Mouse (Mus musculus): ENCODE data around the gene Akap8.

The Akap8 gene

GRCm38 (mm10) chr17:32320597-32321389, at the start of gene Akap8:
TSS of gene Akap8 (minus strand) at chr17:32321238.
- DNase-seq (ENCODE audit: low spot score), result peak; percentile 99

- DNase-seq (ENCODE audit: low spot score), result no peak
Observed at GRCm38 (mm10) chr17:32368991-32369578, 48.0 kb upstream of the Akap8 start.

- no peak for DNase-seq (ENCODE audit: low spot score)
Observed at GRCm38 (mm10) chr17:32367706-32368105, 46.7 kb upstream of the Akap8 start.

DNA sequence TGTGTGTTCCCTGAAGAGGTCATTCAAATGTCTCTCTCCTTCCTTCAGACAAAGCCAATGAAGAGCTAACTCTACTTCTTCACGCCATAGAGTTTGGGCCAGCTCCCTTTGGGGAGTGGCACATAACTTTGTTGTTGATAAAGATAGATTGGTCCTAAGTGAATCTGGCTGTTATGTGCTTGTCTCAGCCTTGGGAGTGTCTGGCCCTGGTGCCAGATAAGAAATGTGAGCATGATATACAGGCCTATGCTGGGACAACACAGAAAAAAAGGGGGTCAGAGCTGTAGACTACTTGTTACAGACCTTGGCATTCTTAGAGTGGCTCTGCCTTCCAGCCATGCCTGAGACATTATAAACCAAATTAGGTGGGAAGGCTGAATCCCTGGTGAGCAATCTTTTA, 44.3 kb upstream of the Akap8 start:
- DNase-seq (ENCODE audit: low spot score), result no peak

DNA sequence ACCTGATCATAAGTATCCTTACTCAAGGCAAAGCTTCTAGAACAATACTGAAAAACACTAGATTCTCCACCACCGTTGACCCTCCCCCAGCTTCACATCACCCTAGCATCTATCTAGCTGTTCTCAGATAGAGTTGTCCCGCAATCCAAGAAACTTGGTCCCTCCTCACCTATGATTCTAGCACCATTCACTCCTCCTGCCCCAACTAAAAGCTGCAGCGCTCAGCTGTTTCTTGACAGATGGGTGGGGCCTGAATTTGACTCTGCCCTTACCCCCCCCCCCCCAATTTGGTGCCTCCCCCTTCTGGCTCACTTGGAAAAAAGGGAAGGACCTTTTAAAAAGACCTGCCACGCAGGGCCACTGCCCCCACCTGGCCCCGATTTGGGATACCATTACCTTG, 43.8 kb upstream of the Akap8 start:
- DNase-seq (ENCODE audit: low spot score), result no peak

- DNase-seq (ENCODE audit: low spot score), result peak; percentile 82
Observed at GRCm38 (mm10) chr17:32364331-32364730, 43.3 kb upstream of the Akap8 start.

- no peak for DNase-seq (ENCODE audit: low spot score)
Observed at GRCm38 (mm10) chr17:32363821-32364301, 42.8 kb upstream of the Akap8 start.

DNA sequence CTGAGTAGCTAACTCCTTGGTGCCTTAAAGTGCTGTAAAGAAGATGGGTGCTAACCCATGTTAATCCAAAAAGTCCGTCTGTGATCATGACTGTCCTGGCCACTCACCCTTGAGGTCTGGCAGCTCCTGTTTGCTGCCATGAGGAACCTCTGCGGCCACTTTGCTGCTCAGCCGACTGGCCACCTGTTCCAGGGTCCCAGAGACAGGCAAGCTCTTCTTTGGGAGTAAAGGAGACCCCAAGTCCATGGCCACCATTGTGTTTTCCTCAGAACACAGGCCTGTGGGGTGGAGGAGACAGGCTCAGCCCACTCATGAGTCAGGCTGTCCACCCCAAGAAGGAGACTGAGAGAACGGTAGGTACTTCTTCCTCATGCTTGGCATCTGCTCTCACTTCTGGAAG, 41.6 kb upstream of the Akap8 start:
- DNase-seq (ENCODE audit: low spot score), result no peak

DNA sequence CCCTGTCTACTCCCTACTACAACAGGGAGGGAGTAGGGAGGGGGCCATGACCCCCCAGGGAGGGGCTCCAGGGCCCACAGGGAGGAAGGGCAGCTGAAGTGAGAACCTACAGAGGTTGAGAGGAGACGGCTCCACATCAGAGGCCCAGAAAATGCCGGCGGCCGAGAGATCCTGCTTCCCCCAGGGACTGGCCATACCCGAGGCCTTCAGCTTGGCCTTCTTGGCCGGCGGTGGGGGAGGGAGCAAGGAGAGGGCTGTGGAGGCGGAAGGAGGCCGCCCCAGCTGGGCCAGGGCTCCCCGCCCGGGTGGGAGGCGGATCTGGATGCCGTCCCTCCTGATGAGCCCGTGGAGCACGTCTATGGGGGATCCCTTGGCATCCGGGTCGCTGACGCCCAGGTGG, 38.9 kb upstream of the Akap8 start:
- no peak for DNase-seq (ENCODE audit: low spot score)

DNA sequence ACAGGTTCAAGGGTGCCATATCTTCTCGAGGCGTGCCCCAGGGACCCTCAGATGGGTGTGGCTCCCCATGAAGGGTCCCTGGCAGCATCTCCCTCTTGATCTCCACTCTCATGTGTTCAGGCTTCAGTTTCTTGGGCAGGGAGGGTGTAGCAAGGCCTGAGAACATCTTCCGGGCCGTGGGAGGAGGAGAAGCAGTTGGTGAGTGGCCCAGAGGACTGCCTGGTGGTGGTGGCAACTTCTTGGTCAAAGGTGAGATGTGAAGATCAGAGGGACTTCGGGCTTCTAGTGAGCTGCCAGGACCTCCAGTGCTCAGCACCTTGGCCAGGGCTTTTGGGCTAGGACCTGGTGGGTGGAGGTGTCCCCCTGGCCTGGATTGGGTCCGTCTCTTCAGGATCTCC, 37.9 kb upstream of the Akap8 start:
- DNase-seq (ENCODE audit: low spot score), result no peak

DNA sequence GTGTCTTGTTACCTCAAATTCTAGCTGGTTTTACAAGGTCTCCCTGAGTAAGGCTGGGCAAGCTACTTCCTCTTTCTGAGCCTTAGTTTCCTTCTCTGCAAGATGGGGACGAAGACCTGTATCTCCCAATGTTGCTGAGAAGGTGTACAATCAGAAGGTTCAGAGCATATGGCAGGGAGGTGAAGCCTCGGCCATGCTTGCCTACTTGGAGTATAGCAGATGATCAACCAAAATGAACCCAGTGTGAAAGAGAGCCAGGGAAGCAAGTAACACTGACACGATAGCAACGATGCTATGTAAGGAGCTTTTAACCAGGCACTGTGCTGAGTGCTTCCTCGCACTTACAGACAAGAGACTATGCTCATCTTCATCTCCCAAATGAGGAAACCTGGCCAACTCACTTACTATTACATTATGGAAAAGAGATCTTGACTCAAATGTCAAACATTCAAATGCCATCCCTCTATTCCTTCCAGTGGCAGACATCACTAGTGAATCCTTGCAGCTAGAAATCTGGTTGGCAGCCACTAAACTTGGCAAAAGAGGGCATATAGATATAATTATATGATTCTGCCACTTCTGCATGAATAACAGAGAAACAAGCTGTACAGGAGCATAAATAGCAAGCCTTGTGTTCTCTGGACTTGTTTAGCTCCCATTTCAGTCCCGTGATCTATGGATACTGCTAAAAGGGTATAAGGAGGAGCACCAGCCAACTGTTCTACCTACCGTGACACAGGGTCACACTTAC, 37.3 kb upstream of the Akap8 start:
- DNase-seq (ENCODE audit: low spot score), result no peak

GRCm38 (mm10) chr17:32356766-32357760, 36.0 kb upstream of the Akap8 start:
- no peak for DNase-seq (ENCODE audit: low spot score)

DNA sequence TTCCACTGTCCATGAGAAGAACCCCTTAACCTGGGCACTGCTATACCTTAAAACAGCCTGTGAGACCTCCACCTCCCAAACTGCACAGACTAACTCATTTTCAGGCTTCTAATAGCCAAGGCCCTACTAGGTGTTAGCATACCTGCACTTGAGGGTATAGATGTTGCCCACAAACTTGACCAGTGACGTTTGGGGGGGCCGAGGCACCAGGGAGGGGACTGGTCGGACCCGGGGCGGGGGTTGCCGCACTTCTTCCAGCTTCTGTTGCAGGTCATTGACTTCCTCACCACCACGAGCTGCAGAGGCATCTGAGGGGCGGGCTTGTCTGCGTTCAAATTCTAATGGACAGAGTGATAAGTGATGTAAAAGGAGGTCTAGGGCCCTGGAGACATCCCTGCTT, 35.2 kb upstream of the Akap8 start:
- DNase-seq (ENCODE audit: low spot score), result no peak

GRCm38 (mm10) chr17:32355031-32355430, 34.0 kb upstream of the Akap8 start:
- no peak for DNase-seq (ENCODE audit: low spot score)

DNA sequence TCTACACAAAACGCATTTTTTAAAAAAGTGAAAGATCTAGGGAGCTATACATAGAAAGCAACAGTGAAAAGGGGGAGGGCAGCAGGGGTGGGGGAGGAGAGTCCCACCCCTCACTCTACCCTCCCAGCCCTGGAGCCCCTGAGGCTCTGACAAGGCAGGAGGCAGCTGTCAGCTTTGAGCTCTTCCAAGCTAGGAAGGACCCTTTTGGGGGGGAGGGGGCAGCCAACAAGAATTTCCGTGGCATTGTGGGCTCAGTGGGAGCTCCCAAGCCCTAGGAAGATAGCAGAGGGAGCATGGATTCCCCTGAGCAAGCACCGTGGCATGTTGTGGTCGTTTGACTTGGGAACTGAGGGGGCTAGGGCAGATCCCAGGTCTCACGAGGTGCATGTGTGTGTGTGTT, 33.2 kb upstream of the Akap8 start:
- DNase-seq (ENCODE audit: low spot score), result no peak

DNA sequence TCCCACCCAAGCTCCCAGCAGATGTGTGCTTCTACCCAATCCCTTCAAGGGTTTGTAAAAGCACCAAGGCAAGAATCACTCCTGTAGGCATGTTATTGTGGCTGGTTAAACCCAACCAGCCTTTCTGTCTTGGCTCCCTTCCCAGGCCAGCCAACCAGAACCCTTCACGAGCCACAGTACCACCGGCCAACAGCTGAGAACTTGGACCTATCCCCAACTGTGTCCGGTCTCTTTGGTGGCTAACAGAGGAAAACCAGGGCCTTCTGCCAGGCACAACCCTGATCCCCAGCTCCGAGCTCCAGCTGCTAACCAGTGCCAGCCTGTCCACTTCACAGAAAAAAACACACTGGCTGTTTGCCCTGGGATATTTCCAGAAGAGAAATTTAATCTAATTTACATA, 32.7 kb upstream of the Akap8 start:
- DNase-seq (ENCODE audit: low spot score), result no peak

DNA sequence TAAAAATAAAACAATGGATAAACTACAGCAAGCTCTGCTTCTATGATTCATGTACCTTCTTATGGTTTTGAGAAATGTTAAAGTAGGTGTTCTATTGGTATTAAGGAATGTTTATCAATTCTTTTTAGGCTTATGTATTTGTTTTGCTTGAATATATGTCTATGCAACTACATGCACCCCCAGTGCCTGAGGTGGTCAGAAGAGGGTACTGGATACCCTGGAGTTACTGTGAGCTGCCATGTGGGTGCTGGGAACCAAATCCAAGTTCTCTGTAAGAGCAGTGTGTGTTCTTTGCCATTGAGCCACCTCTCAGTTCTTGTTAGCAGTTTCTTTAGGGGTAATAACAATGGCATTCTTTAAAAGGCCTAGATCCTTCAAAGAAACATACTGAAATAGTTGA, 30.7 kb upstream of the Akap8 start:
- no peak for DNase-seq (ENCODE audit: low spot score)

- DNase-seq (ENCODE audit: low spot score), result no peak
Observed at GRCm38 (mm10) chr17:32351269-32351668, 30.2 kb upstream of the Akap8 start.

- DNase-seq (ENCODE audit: low spot score), result peak; percentile 95
Observed at GRCm38 (mm10) chr17:32350382-32350983, 29.4 kb upstream of the Akap8 start, which contains the start of gene Akap8l. TSS of gene Akap8l (minus strand) at chr17:32350607.

GRCm38 (mm10) chr17:32349851-32350381, 28.9 kb upstream of the Akap8 start:
- no peak for DNase-seq (ENCODE audit: low spot score)
